Mouse (Mus musculus) left cerebral cortex, adult 2 months (tissue): ENCODE measurements at regions not wholly inside any gene's neighbourhood (a gene's known extent, or its start where the extent isn't known, plus 50 kb on each side); places are given as distances from the start of the nearest gene placed in this dataset.
A peak's percentile ranks its signal among the peaks of the same experiment; 100 is the strongest.

ENCODE experiments used
- DNase-seq, 2 experiments: peaks; one replicate each; pipeline ENCODE4 v3.0.0; 2021 to 2022; ENCODE audit warnings: low spot score in 2 of 2, mixed read lengths in 1 of 2; ENCODE audit errors: extremely low spot score in 1 of 2
- H3K27ac ChIP-seq: fragments of 200-600 bp; 2 replicates; pipeline ENCODE4 v1.8.1; 2022
- H3K4me3 ChIP-seq: fragments of 200-600 bp; 2 replicates; pipeline ENCODE4 v1.8.1; 2022
- CTCF ChIP-seq: fragments of 200-600 bp; IDR thresholded peaks from 2 replicates; pipeline ENCODE4 v1.8.1; 2022; ENCODE audit warnings: antibody characterized with exemption, mild to moderate bottlenecking, moderate library complexity
- intact Hi-C: fragments of 180-260 bp; cut with DNase I; formaldehyde crosslinking; loops from one replicate; pipeline ENCODE4 v1.15.1; 2025

DNA sequence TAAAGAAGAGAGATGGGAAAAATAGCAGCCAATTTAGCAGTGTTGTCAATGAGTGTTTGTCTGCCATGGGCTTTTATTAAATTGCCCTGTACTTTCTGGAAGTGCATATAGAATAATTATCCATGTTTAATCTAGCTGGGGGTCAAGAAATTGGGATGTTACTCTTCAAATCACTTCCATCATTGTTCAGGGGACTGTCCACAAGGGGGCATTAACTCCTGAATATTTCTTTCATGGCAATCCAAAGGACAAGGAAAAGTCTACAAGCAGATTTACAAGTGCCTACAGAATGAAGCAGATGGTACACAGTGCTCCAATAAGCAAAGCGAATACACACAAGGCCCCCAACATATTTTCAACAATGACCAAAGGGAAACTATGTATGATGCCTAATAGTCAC is 501.7 kb downstream of the Phex start:
- no peak overlapping the region for H3K4me3 ChIP-seq
- TF ChIP-seq CTCF, result peak; percentile 23
- DNase-seq, result no peak
- intact Hi-C loops, result loop anchor here (10.0 kb wide), 2 partner anchors 391 to 541 kb away; no protein-coding TSS in a partner anchor
- H3K27ac ChIP-seq, result no peak overlapping the region
